Mouse (Mus musculus): ENCODE measurements around the gene Rsad2. TPM values are rescaled to one million over a fixed set of nuclear protein-coding genes. Genes with fewer than 3 reads are reported as not detected.

The Rsad2 gene
- polyA plus RNA-seq, 1 experiment from 2014 or later: 0.89 TPM

GRCm38 (mm10) chr12:26414451-26415103, 41.7 kb downstream of the Rsad2 start:
- DNase-seq (ENCODE audit: low spot score): peak; percentile 43
- Histone ChIP-seq H3K36me3 (ENCODE audit: control insufficient read depth, insufficient read depth, low read length) (no peaks in the 10 kb centered on the region), H3K4me2 (replicated peaks; ENCODE audit: low read depth) (peak overlapping the region; percentile 87), H3K27me3 (ENCODE audit: control insufficient read depth, insufficient read depth, low read length) (no peaks in the 10 kb centered on the region), H3K4me1 (replicated peaks; ENCODE audit: control insufficient read depth, insufficient read depth) (0 out of 2 replicates have a peak, but pooled peaks cover 3% of the 10 kb centered on the region), H3K27ac (replicated peaks) (peak overlapping the region; percentile 49; the same call in 1 of the 2 replicates), H3K9me3 (ENCODE audit: control insufficient read depth, low read length) (no peaks in the 10 kb centered on the region), H3K4me3 (ENCODE audit: low read depth, low read length) (peak overlapping the region; percentile 94), H3K9ac (ENCODE audit: low read length) (peak overlapping the region; percentile 79)
- TF ChIP-seq CTCF (IDR thresholded peaks at IDR 0.05; ENCODE audit: low read depth) (no peak), EP300 (optimal IDR thresholded peaks at IDR 0.05) (no peak)
- WGBS: under 1% methylated on average over 50 of the region's 64 CpGs
- ATAC-seq (ENCODE audit: low FRiP score, low TSS enrichment): peak; percentile 69

DNA sequence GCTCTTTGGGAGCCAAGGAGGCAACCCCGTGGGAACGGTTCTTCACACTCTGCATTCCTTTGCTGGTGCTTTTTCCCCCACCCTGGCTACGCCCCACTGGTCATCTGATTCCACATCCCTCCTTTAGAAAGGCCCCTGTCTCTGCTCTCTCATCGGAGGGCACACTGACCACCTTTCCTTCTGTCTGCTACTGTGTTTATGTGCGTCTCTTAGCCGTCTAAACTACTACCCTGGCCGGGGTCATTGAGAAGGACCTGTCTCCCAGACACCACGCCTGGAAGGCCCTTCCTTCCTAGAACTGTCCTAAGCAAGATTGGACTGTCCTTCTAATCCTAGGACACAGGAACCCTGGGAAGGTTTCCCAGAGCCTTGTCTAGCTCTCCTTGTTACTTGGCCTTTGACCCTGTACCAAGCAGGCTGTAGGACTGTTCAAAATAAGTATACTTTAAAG, 42.3 kb downstream of the Rsad2 start:
- Histone ChIP-seq H3K9me3 (ENCODE audit: control insufficient read depth, low read length) (no peaks in the 10 kb centered on the region), H3K4me1 (replicated peaks; ENCODE audit: control insufficient read depth, insufficient read depth) (0 out of 2 replicates have a peak, but pooled peaks cover 3% of the 10 kb centered on the region), H3K27me3 (ENCODE audit: control insufficient read depth, insufficient read depth, low read length) (no peaks in the 10 kb centered on the region), H3K36me3 (ENCODE audit: control insufficient read depth, insufficient read depth, low read length) (no peaks in the 10 kb centered on the region), H3K4me3 (ENCODE audit: low read depth, low read length) (peak overlapping the region; percentile 94), H3K4me2 (replicated peaks; ENCODE audit: low read depth) (peak overlapping the region; percentile 87), H3K9ac (ENCODE audit: low read length) (no peak overlapping the region), H3K27ac (replicated peaks) (no peak overlapping the region)
- no peak for ATAC-seq (ENCODE audit: low FRiP score, low TSS enrichment)
- TF ChIP-seq CTCF (IDR thresholded peaks at IDR 0.05; ENCODE audit: low read depth) (no peak), EP300 (optimal IDR thresholded peaks at IDR 0.05) (no peak)
- WGBS: 34% methylated on average over 8 of the region's 8 CpGs
- no peak for DNase-seq (ENCODE audit: low spot score)

DNA sequence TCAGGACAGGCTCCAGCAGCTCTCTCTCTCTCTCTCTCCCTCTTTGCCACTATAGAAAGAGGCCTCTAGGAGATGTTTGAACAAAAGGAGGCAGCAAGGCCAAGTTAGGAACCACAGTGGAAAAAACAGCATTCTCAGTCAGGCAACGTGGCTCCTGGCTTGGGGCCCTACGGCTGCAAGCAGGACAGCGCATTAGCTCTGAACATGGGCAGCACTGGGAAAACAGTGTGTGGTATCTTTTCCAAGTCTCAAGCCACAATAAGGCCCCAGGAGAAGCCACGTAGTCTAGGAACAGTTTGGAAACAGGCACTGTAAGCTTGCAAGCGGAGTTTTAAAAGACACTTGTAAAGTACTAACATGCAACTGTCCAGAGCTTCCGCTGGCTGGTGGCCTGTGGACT, 43.5 kb downstream of the Rsad2 start:
- Histone ChIP-seq H3K4me1 (replicated peaks; ENCODE audit: control insufficient read depth, insufficient read depth) (0 out of 2 replicates have a peak, but pooled peaks cover 3% of the 10 kb centered on the region), H3K9ac (ENCODE audit: low read length) (no peak overlapping the region), H3K27me3 (ENCODE audit: control insufficient read depth, insufficient read depth, low read length) (no peaks in the 10 kb centered on the region), H3K4me3 (ENCODE audit: low read depth, low read length) (no peak overlapping the region), H3K36me3 (ENCODE audit: control insufficient read depth, insufficient read depth, low read length) (no peaks in the 10 kb centered on the region), H3K9me3 (ENCODE audit: control insufficient read depth, low read length) (no peaks in the 10 kb centered on the region), H3K4me2 (replicated peaks; ENCODE audit: low read depth) (no peak overlapping the region; the same call in 1 of the 2 replicates), H3K27ac (replicated peaks) (no peak overlapping the region)
- no peak for ATAC-seq (ENCODE audit: low FRiP score, low TSS enrichment)
- no peak for DNase-seq (ENCODE audit: low spot score)
- WGBS: 74% methylated on average over 6 of the region's 6 CpGs
- TF ChIP-seq EP300 (optimal IDR thresholded peaks at IDR 0.05) (no peak), CTCF (IDR thresholded peaks at IDR 0.05; ENCODE audit: low read depth) (no peak)

GRCm38 (mm10) chr12:26411841-26412450, 44.3 kb downstream of the Rsad2 start:
- Histone ChIP-seq H3K36me3 (ENCODE audit: control insufficient read depth, insufficient read depth, low read length) (no peaks in the 10 kb centered on the region), H3K4me2 (replicated peaks; ENCODE audit: low read depth) (no peak overlapping the region), H3K4me3 (ENCODE audit: low read depth, low read length) (no peak overlapping the region), H3K9ac (ENCODE audit: low read length) (no peak overlapping the region), H3K27me3 (ENCODE audit: control insufficient read depth, insufficient read depth, low read length) (no peaks in the 10 kb centered on the region), H3K27ac (replicated peaks) (no peak overlapping the region), H3K9me3 (ENCODE audit: control insufficient read depth, low read length) (no peaks in the 10 kb centered on the region), H3K4me1 (replicated peaks; ENCODE audit: control insufficient read depth, insufficient read depth) (0 out of 2 replicates have a peak, but pooled peaks cover 3% of the 10 kb centered on the region)
- WGBS: 66% methylated on average over 10 of the region's 10 CpGs
- ATAC-seq (ENCODE audit: low FRiP score, low TSS enrichment): no peak
- DNase-seq (ENCODE audit: low spot score): no peak
- no peak for TF ChIP-seq CTCF (IDR thresholded peaks at IDR 0.05; ENCODE audit: low read depth)
- no peak for TF ChIP-seq EP300 (optimal IDR thresholded peaks at IDR 0.05)

DNA sequence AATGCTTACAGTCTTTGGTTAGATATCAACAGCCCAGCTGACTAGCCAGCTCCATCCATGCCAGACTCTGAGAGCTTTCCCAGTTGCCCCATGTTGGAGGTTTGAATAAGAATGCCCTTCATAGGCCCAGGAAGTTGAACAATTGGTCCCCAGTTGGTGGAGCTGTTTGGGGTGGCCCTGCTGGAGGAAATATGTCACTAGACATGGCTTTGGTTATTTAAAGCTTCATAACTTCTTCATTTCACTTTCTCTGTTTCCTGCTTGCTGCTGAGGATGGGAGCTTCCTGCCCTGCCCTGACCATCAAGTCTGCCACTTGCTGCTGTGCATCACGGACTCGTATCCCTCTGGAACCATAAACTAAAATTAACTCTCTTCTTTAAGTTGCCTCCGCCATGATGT, 45.8 kb downstream of the Rsad2 start:
- Histone ChIP-seq H3K4me3 (ENCODE audit: low read depth, low read length) (no peak overlapping the region), H3K27me3 (ENCODE audit: control insufficient read depth, insufficient read depth, low read length) (no peaks in the 10 kb centered on the region), H3K9me3 (ENCODE audit: control insufficient read depth, low read length) (no peaks in the 10 kb centered on the region), H3K9ac (ENCODE audit: low read length) (no peak overlapping the region), H3K36me3 (ENCODE audit: control insufficient read depth, insufficient read depth, low read length) (no peaks in the 10 kb centered on the region), H3K4me2 (replicated peaks; ENCODE audit: low read depth) (no peak overlapping the region), H3K27ac (replicated peaks) (no peak overlapping the region), H3K4me1 (replicated peaks; ENCODE audit: control insufficient read depth, insufficient read depth) (0 out of 2 replicates have a peak, but pooled peaks cover 3% of the 10 kb centered on the region)
- DNase-seq (ENCODE audit: low spot score) (no peak), ATAC-seq (ENCODE audit: low FRiP score, low TSS enrichment) (no peak)
- TF ChIP-seq EP300 (optimal IDR thresholded peaks at IDR 0.05) (no peak), CTCF (IDR thresholded peaks at IDR 0.05; ENCODE audit: low read depth) (no peak)
- 83% methylated on average over 3 of the region's 3 CpGs for whole genome bisulfite sequencing

- Histone ChIP-seq H3K4me2 (replicated peaks; ENCODE audit: low read depth) (no peak overlapping the region), H3K9ac (ENCODE audit: low read length) (no peak overlapping the region), H3K27me3 (ENCODE audit: control insufficient read depth, insufficient read depth, low read length) (no peaks in the 10 kb centered on the region), H3K4me3 (ENCODE audit: low read depth, low read length) (no peak overlapping the region), H3K27ac (replicated peaks) (no peak overlapping the region), H3K36me3 (ENCODE audit: control insufficient read depth, insufficient read depth, low read length) (no peaks in the 10 kb centered on the region), H3K4me1 (replicated peaks; ENCODE audit: control insufficient read depth, insufficient read depth) (no peaks in the 10 kb centered on the region), H3K9me3 (ENCODE audit: control insufficient read depth, low read length) (no peaks in the 10 kb centered on the region)
- TF ChIP-seq EP300 (optimal IDR thresholded peaks at IDR 0.05): no peak
- TF ChIP-seq CTCF (IDR thresholded peaks at IDR 0.05; ENCODE audit: low read depth): no peak
- 65% methylated on average over 9 of the region's 9 CpGs for WGBS
- no peak for DNase-seq (ENCODE audit: low spot score)
- 0 out of 2 replicates have a peak, but pooled peaks have one; percentile 28 for ATAC-seq (ENCODE audit: low FRiP score, low TSS enrichment)
These were observed 47.5 kb downstream of the Rsad2 start for GRCm38 (mm10) chr12:26408707-26409106.

All from stomach, postnatal 0 days (tissue).